Mouse (Mus musculus) embryo, embryonic 11 days (tissue): ENCODE measurements around the gene Raly.

Experiments used
- DNase-seq: peaks from one replicate; pipeline ENCODE4 v3.0.0-alpha.2; 2015

Raly gene

DNA sequence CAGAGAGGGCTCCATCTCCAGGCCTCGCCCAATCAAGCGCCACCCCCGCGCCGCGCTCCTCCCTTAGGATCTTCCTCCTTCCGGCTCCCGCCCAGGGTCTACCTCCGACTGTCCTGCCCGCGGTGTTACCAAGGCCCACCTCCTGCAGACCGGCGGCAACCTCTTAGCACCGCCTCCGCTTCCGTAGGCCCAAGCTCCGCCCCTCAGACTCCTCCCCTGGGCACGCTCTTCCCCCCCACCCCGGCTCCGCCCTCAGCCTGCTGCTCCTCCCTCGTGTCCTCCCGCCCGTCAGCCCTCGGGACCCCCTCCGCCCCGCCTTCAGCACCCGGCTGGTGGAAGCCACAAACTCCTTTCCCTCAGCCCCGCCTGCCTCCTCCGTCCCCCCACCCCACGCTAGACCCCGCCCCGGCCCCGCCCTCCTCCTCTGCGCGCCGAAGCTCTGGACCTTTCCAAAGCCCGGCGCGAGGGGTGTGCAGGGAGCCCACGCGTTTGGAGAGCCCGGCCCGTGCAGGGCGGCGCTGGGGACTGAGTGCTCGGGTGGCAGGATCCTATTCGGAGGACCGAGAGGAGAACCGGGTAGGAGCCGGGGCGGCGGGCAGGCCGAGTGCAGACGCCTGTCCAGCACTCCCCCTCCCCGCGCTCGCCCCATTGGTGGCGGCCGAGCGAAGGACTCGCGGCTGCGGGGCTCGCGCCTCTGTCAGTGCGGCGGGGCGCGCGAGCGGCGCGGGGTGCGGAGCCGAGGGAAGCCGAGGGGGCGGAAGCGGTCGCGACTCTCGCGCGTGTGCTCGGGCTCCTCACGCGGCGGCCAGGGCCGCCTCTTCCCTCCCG is at the start of gene Raly, which contains the start of gene a:
Gene Raly (plus strand): TSS at position 441 of the 828 bp plus-strand sequence.
Gene a (plus strand): TSS at position 747 of the 828 bp plus-strand sequence.
- peak; percentile 99 for DNase-seq

DNA sequence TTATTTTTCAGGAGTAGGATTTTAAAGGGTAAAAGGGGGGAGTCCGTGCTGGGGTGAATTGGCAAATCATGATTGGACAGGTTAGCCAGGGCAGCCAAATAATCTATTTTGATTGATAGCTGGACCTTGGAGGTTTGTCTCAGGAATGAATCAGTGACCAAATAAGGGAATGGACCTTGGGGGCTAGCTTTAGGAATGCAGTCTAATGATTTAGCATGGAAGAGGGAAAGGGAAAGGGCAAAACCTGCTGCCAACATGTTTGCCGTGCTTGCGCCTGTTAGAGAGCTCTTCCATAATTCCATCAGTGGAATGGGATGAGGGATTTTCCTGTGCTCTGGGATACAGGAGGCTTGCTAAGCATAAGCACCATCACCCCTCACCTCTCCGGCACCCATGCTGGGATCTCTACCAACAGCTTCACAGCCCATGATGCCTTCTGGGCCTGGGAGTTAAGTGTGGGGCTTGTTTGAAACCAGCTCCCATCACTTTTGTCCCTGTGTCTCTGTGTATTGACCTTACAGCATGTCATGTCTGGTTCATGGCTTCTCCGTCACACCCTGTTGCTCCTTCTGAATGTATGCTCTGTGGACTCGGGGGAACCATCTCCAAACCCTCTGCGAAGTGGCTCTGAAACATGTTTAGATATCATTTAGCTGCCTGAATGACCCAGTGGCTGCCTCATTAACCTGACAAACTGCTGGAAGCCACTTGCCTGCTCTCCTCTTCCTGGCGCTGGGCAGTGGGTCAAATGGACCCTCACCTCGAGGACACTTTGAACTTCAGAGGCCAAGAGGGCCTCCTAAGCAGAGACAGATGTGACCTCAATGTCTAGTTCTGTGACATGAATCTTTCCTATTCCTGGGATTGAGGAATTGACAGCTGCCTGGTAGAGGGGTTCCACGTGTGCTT is 47.7 kb upstream of the Raly start:
- DNase-seq: peak; percentile 29

DNA sequence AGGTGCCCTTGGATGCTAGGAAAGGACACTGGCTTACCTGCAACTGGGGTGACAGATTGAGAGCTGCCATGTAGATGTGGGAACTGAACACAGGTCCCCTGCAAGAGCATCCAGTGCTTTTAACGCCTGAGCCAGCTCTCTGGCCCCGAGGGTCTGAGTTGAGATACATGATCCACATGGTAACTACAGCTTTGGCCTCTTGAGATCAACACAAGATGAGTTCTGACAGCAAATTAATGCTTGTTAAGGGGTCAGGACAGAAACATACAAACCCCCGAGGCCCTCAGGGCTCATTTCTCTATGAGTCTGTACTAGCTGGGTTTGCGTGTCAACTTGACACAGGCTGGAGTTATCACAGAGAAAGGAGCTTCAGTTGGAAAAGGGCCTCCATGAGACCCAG is 47.0 kb upstream of the Raly start:
- DNase-seq: no peak

DNA sequence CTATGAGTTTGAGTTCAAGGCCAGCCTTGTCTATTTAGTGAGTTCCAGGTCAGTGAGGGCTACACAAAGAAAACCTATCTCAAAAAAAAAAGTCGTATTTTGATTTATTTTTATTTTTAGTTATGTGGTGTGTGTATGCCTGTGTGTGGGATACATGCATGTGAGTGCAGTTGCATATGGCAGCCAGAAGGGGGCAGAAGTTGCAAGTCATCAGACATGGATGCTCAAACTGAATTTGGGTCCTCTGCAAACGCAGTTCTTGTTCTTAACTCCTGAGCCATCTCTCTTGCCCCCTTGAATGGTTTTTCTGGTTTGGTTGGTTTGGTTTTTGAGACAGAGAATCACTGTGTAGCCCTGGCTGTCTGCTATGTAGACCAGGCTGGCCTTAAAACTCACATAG is 42.5 kb upstream of the Raly start:
- no peak for DNase-seq

DNA sequence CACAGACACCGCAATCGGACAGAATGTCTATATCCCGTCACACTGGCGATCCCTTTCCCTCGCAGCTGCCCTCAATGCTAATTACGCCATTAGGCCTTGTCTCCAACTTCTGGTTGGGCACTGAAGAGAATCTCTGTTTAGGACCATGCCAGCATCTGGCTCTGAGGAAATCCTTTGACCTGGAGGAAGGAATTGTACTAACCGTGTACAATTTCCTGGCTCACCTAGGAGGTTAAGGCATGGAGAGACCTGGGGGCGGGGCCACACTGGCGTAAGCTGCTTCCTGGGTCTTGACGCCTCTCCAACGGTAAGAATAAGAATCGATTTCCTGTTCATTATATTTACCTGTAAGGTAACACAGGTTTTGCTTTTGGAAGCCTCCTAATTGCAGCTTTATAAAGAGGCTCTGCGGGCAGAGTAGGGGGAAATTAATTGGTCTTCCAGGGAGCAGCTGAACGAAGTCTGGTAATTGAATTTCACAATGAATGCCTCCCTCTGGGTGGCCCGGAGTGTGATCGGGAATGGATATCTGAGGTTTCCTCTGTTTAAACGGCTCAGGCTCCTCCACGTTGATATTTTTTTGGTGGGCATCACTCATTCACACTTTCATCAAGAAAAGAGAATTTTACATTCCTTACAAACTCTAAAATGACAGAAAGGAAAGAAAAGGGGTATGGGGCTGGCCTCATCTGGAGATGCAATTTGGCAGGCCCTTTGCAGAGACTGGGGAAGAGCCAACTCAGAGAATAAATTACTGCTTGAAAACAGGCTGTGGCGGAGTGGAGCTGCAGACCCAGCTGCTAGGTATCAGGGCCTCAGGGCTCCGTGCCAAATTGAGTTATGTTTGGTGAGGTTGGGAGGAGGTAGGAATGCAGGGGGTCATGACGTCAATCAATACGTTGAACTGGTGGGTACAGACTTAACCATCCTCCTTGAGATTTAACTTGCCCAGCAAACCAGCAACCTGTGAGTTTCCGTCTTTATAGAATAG is 41.6 kb upstream of the Raly start:
- DNase-seq: peak; percentile 65

DNA sequence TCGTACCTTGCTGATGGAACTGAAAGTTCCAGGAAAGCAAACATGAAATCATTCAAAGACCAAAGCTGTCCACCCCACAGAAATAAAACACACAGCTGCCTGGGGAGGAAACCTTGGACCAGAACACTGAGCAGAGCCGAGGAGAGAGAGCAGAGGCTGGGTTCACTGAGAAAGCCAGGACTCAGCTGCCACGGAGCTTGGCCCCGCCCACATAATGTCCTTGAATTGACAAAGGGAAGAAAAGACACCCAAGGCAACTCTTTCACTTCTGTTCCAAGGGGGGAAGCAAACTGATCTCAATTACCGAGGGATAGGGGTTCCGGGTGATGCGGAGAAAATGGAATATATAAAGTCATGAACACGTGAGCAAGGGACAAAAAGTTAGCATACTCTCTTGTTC is 39.0 kb upstream of the Raly start:
- peak; percentile 28 for DNase-seq

DNA sequence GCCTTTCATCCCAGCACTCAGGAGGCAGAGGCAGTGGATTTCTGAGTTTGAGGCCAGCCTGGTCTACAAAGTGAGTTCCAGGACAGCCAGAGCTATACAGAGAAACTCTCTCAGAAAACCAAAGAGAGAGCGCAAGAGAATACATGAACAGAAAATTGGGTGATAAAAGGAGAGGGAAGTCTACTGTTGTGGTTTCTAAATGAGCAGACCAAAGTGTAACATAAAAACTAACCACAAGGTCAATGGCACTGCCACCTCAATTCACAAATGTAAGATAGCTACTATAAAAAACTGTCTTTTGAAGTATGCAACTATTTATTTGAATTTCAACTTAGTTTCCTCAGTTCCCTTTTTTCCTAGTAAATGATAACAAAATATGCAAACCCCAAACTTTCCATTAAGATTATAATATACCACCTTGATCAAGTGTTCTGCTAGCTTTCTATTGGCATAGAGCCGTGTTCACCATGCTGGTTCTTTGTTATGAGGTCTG is 36.8 kb upstream of the Raly start:
- DNase-seq: no peak

DNA sequence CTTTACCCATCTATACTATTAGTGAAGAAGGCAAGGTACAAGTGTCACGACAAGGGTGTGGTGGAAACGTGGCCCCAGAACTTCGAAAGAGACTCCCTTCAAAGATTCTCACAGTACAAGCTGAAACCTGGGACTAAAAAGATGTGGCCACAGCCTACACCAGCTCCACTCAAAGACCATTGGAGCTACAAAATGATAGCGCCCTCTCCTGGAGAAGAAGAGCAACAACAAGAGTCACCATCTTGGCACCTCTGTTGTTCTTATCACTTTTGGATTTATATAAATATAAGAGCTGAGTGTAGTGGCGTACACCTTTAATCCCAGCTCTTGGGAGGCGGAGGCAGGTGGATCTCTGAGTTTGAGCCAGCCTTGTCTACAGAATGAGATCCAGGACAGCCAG is 35.1 kb upstream of the Raly start:
- no peak for DNase-seq

DNA sequence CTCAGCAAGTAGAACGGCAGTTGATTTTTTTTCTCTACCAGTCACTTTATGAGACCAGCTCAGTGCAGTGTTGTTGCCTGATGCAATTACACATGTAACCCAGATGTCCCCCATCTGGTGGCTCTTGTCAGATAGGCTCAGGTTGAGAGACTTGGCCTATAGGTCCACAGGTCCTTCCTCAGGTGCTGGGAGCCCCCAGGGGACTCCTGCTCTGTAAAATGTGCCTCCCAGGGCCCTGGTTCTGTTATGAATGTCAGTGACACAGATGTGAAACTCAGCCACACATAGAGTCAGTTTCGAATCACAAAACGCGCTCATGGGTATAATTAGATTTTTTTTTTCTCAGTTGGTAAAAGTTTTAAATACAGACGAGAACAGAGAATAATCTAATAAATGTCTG is 33.2 kb upstream of the Raly start:
- no peak for DNase-seq

DNA sequence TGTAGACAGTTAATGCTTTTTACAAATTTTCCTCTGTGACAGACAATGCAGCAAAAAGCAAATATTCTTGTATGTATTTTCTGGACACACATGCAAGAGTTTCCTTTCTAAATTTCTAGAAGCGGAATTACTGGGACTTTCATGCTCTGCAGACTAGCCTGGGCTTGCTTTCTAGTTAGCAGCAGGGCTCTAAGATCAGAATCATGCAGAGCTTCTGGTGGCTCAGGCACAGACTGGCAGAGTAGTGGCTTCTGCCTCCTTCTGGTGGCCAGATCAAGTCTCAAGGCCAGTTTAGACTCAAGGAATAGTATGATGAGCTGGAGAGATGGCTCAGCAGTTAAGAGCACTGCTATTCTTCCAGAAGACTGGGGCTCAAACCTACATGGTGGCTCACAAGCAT is 32.4 kb upstream of the Raly start:
- no peak for DNase-seq

DNA sequence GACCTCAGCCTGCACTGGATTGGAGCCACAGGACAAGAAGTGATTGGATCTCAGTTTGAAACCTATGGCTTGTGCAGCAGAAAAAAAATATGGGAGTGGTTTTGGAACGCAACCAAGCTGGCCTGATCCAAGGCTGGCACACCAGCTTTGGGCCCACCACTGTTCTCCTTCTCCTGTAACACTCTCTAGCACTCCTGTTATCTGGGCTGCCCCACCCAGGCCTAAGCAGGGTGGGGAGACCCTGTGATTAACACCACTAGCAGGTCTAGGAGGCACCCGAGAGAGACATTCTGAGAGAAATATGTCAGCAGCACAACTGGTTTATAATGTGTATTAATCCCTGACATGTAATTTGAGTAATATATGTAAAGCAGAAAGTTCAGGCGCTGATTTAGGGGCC is 27.7 kb upstream of the Raly start:
- DNase-seq: no peak

DNA sequence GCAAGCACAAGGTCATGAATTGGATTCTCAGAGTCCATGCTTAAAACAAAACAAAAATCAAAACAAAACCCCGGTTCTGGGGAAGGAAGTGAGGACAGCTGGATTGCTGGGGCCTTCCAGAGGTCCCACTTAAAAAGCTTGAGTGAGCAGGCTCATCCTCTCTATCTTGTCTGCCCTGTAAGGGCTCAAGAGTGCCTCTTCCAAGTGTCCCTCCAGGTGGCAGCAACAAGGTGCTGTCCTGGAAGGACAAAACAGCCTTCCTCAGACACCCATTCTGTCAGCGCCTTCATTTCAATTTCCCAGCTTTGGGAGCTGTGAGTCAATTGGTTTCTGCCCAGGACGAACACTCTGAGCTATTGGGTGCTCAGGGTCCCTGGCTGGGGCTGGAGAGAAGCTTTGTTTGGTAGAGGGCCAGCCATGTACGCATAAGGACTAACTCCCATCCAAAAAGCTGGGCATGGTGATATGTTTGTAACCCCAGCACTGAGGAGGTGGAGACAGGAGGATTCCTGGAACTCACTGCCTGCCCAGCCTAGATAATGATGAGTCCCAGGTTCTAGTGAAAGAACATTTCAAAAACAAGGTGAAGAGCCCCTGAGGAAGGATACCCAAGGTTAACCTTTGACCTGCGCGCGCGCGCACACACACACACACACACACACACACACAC is 25.9 kb upstream of the Raly start:
- no peak for DNase-seq

DNA sequence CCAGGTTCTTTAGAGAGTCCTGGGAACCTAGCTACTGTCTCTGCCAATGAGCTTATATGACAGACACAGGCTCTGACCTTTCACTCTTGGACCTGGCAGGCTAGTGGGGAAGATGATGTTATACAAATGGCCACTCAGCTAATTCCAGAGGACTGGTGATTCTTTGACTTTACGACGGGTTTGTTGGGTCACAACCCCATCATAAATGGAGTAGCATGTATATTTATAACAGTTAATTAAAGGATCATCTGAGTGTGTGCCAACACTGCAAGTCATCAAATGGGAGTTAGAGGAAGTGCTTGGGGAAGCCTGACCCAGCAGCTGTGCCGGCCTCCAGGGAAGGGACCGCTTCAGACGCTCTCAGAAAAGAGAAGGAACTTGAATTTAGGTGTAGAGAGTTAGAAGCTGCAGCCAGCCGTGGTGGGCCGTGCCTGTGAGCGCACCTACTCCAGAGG is 25.3 kb upstream of the Raly start:
- no peak for DNase-seq

DNA sequence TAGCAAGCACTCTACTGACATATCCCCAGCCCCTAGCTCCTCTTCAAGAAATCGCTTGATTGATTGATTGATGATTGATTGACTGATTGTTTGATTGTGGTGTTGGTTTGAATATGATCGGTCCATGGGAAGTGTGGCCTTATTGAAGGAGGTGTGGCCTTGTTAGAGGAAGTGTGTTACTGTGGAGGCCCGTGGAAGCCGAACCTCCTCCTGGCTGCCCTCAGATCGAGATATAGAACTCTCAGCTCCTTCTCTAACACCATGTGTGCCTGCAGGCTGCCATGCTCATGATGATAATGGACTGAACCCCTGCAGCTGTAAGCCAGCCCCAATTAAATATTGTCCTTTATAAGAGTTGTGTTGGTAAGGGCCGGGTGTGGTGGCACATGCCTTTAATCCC is 23.8 kb upstream of the Raly start:
- DNase-seq: no peak

DNA sequence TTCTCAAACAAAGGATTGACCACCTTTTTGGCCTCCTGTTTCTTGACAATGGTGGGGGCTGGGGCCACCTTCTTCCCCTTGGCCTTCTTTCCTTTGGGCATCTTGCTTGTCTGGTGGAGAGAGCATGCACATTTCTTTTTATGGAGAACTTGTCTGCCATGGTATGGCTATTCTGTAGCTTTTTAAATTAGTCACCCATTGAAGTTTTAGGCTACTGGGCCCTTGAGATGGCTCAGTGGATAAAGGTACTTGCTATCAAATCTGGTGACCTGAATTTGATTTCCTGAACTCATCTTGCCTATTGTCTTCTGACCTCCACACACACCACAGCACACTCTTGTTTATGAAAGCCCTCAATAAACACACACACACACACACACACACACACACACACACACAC is 21.0 kb upstream of the Raly start, which contains the start of gene Gm14214:
Gene Gm14214 (minus strand): TSS at position 101 of the 400 bp plus-strand sequence.
- no peak for DNase-seq

DNA sequence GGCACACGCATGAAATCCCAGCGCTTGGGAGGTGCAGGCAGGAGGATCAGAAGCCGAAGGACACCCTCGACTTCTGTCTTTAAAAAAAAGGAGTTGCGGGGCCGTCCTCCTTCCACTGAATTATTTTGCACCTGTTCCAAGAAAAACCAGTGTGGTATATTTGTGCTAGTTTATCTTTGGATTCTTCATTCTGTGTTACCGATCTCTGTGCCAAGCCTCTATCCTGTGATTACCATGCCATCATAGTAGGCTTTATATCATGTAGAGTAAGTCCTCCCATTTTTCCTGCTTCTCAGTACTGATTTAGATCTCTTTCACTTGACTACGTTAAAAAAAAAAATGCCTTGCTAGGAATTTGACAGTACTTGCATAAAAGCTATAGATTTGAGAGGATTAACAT is 19.3 kb upstream of the Raly start:
- no peak for DNase-seq

DNA sequence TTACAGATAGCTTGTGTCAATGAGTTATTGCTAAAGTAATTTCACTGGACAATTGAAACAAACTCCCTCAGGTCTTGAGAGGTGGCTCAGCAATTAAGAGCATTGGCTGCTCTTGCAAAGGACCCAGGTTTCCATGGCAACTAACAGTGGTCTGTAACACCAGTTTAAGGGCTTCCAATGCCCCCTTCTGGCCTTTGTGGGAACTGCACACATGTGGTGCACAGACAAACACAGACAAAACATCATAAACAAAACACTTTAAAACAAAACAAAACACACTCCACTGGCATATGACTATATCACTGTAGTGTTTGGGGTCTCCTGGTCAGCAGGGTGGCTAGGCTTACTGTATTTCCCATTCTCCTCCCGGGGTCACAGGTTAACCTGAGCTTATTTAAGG is 16.9 kb upstream of the Raly start:
- DNase-seq: peak; percentile 70

DNA sequence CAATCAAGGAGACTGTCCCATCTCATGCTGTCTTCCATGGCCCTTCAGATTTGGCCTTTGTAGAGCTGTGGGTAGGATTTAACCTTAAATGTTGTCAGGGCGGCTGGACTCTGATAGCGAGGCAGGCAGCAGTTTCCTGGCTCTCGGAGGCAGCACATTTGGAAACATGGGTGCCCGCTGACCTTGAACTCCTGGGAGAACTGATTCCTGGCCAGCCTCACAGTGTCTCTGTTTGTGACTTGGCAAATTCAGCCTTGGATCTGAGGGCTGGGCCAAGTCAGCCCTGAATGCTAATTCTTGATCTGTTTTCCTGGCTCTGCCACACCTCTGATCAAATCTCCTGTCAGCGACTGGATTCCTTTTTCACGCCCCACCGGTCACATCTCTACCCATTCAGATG is 14.4 kb upstream of the Raly start:
- no peak for DNase-seq

DNA sequence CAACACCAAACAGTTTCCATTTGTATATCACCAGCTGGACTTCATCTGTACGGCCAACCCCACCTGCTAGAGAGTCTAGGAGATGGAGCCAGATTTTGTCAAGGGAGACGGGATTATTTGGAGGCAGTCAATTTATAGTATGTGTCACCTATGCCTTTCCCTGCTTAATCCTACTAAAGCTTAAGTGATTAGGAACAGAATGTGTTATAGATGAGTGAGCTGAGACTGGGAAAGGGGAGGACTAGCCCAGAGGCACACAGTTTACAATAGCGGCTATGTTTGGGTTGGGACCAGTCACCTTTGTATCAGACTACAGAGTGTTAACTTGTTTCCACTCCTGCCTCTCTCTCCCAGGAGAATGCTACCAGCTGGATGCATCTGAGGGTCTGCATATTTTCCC is 11.2 kb upstream of the Raly start:
- no peak for DNase-seq

DNA sequence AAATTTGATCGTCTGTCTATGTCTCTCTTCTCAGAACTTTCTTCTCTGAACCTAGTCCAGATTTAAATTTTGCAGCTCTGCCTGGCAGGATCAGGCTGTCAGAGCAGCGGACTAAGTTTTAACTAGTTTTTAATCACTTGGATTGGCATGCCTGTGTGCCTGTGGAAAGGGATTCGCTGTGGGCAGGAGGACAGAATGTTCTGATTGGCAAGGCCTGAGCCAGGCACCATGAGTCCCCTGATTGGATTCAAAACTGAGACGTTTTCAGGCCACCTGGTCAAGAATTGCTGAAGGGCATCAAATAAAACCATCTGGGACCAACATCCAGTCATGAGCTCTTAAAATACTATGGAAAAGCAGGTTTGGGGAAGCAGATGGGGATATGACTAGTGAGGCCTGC is 8.5 kb upstream of the Raly start:
- DNase-seq: no peak

DNA sequence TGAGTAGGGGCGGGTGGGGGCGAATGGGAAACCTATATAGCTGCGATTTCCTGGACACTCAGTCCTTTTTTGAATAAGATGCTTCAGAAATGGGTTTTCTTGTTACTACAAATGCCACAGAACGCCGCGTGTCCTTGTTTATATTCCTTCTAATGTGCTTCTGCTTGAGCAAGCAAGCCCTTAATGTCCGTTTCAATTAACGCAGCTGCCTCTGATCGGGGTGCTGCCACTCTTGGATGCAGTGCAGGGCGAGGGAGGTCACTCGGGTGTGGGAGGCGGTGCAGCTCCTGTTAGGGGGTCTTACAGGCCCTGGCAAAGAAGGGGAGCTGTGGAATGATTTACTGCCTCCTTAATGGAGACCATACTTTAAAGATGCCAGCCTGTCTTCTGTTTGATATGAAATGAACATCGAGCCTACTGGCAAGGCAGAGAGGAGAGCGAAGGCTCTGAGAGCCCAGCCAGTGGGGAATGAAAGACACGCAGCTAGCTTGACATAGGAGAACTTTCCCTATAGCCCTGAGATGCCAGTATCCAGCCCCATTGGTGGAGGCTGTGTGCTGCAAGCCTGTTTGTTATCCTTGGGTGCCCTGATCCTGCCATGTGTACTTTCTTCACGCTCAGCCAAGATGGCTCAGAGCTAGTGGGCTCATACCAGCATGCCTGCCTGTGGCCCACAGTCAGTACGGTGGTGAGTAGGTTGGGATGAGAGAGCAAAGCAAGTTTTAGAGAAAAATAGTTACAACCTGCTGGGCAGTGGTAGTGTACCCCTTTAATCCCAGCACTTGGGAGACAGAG is 7.8 kb upstream of the Raly start:
- DNase-seq: no peak
